Mouse (Mus musculus) kidney, adult 2 months (tissue): ENCODE results near the gene Phka2.

ENCODE experiments used
- CTCF ChIP-seq: fragments of 200-500 bp; conservative IDR thresholded peaks from 2 replicates; pipeline ENCODE4 v1.5.1; 2011; ENCODE audit warnings: low read depth, mild to moderate bottlenecking, control low read depth, low read length, moderate library complexity, mixed read lengths; ENCODE audit not compliant: insufficient read depth, insufficient read length
- POLR2A ChIP-seq: fragments of 200-500 bp; IDR thresholded peaks from one replicate; pipeline ENCODE4 v1.6.1; 2011; ENCODE audit warnings: low read depth, low read length, control low read depth

GRCm38 (mm10) chrX:160588523-160588922 lies 86.6 kb downstream of the Phka2 start:
- TF ChIP-seq POLR2A: no peak
- no peak for TF ChIP-seq CTCF
